Mouse (Mus musculus) embryonic facial prominence, embryonic 15.5 days (tissue): ENCODE results near the gene Gm15446. TPM values are rescaled to one million over a fixed set of nuclear protein-coding genes. Genes with fewer than 3 reads are reported as not detected.
A peak's percentile ranks its signal among the peaks of the same experiment; 100 is the strongest.
"Not testable (repeated sequence)": the region's sequence is repeated elsewhere in the genome, so short reads cannot be mapped to it uniquely, and the experiment has no call there.

ENCODE experiments used
- ATAC-seq: fragments of 200-750 bp; cut with Nextera tagmentation; 2 replicates; pipeline ENCODE4 v1.8.0; 2017; ENCODE audit warnings: low read depth, moderate TSS enrichment; ENCODE audit not compliant: insufficient number of reproducible peaks, low FRiP score, low TSS enrichment
- H3K27ac ChIP-seq: fragments of 300-500 bp; sonication (generic); replicated peaks from 2 replicates; pipeline ENCODE4 v1.5.1; 2015; ENCODE audit warnings: mild to moderate bottlenecking, inconsistent platforms
- H3K27me3 ChIP-seq: fragments of 300-500 bp; sonication (generic); 2 replicates; pipeline ENCODE4 v1.6.1; 2015; ENCODE audit warnings: inconsistent platforms
- H3K36me3 ChIP-seq: fragments of 300-500 bp; sonication (generic); 2 replicates; pipeline ENCODE4 v1.6.1; 2015; ENCODE audit warnings: mild to moderate bottlenecking, inconsistent platforms
- H3K4me1 ChIP-seq: fragments of 300-500 bp; sonication (generic); 2 replicates; pipeline ENCODE4 v1.6.1; 2015; ENCODE audit warnings: inconsistent platforms
- H3K4me2 ChIP-seq: fragments of 300-500 bp; sonication (generic); replicated peaks from 2 replicates; pipeline ENCODE4 v1.6.1; 2015; ENCODE audit warnings: mild to moderate bottlenecking, inconsistent platforms
- H3K4me3 ChIP-seq: fragments of 300-500 bp; sonication (generic); replicated peaks from 2 replicates; pipeline ENCODE4 v1.5.1; 2015; ENCODE audit warnings: mild to moderate bottlenecking, inconsistent platforms
- H3K9ac ChIP-seq: fragments of 300-500 bp; sonication (generic); 2 replicates; pipeline ENCODE4 v1.6.1; 2015; ENCODE audit warnings: inconsistent platforms
- H3K9me3 ChIP-seq: fragments of 300-500 bp; sonication (generic); replicated peaks from 2 replicates; pipeline ENCODE4 v1.6.1; 2016; ENCODE audit warnings: inconsistent platforms
- WGBS: fragments of 180-500 bp; shearing (Covaris S2); methylation state at CpG from one replicate; pipeline ENCODE4 v1.1.7; 2015; 5-methylcytosine and 5-hydroxymethylcytosine counted together
- polyA plus RNA-seq: library from polyadenylated mRNA; unstranded; fragments of >200 nt; fragmentation: Nextera tagmentation; extraction: Ambion mirVana; gene quantifications from 2 replicates; pipeline ENCODE4 v1.2.1, GENCODE M21; 2015

Gm15446 gene
- 0.47 and 1.0 TPM in 2 replicates for polyA plus RNA-seq

DNA sequence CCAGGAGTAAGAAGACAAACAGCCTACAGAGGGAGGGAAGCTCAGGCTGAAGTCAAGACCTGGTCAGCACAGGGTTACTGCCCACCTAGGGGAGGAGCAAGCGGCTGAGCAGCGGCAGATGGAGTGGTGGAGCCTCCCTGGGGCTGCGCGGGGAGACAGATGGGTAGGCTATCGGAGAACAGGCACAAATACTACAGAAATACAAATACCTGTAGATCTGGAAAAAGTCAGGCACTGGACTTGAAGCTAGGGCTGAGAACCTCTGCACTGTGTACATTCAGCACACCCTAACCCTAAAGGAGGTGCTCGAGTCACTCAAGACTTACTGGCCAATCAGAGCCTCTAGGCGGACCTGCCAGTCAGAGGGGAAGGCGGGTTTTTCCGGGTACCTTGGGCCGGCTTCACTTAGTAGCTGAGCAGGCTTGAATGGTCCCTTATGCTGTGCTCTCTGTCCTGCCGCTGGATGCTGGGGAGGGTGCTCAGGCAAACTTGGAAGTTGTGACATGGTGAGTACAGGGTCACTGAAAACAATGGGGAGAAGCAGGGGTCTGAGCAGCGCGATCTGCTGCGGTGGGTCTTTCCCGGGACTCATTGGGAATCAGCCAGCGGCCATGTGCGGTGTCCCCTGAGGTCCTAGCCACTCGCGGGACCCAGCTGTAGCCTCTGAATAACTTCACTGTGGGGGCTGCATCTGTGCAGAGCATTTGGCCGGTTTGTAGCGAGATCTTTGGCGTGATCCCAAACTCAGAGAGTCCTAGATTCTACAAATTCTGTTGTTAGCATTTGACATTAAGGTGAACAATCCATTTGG lies at the start of gene Gm15446:
Gene Gm15446 (plus strand): TSS at position 140 of the 811 bp plus-strand sequence.
- peak; percentile 99 for ATAC-seq
- not testable (repeated sequence) for H3K27ac ChIP-seq
- H3K4me2 ChIP-seq: peak within 1 kb of the TSS; percentile 47

DNA sequence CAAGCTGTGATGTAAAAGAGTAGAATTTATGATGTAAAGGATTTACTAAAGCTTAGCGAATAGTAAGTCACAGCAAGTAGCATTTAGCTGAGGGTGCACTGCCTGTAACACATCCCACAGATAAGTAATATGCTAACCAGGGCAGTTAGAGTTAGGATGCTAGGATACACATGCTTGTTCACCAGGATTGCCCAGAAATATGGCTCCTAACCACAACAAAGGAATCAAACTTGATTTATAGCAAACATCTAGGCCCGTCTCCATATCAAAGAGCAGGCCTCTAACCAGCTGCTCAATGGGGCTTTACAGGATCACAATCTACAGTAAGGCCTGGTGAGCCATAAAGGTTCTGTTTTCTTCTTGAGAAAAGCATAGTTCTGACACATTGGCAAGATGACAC lies 929 bp downstream of the Gm15446 start:
- ATAC-seq, H3K27me3 ChIP-seq, H3K4me1 ChIP-seq, H3K36me3 ChIP-seq, H3K9ac ChIP-seq, H3K27ac ChIP-seq, H3K9me3 ChIP-seq: not testable (repeated sequence)
- 4% methylated on average over 2 of the region's 2 CpGs for WGBS
- H3K4me2 ChIP-seq: peak overlapping the region; percentile 47
- H3K4me3 ChIP-seq: peak overlapping the region; percentile 58

More for the DNA sequence above, at the start of gene Gm15446:
- peak within 1 kb of the TSS; percentile 58 for H3K4me3 ChIP-seq
- H3K9ac ChIP-seq, H3K27me3 ChIP-seq, H3K36me3 ChIP-seq, H3K9me3 ChIP-seq, H3K4me1 ChIP-seq: not testable (repeated sequence)
- WGBS: under 1% methylated on average over 22 of the region's 22 CpGs

DNA sequence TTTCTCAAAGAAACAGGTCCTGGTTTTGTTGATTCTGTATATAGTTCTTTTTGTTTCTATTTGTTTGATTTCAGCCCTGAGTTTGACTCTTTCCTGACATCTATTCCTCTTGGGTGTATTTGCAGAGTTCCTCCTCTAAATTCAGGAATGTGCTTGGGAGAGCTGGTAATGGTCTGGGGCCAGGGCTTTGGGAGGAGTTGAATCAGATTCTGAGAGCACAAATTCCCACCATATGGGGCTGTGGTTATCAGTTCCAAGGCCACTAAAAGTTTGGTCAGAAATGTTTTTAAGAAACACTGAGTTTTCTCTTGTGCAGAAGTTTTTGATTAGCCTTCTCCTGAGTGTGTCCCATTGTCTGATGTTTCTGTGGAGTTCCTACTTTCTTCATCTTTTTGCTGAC lies 1.7 kb downstream of the Gm15446 start:
- H3K27ac ChIP-seq: no peak overlapping the region
- H3K4me2 ChIP-seq: no peak overlapping the region
- no peak overlapping the region for H3K9ac ChIP-seq
- no peak for ATAC-seq
- H3K9me3 ChIP-seq: no peaks in the 10 kb centered on the region
- H3K36me3 ChIP-seq: no peaks in the 10 kb centered on the region
- peaks cover 5% of the 10 kb centered on the region; the same call in 1 of the 2 replicates for H3K4me1 ChIP-seq
- H3K27me3 ChIP-seq: no peaks in the 10 kb centered on the region
- H3K4me3 ChIP-seq: no peak overlapping the region

DNA sequence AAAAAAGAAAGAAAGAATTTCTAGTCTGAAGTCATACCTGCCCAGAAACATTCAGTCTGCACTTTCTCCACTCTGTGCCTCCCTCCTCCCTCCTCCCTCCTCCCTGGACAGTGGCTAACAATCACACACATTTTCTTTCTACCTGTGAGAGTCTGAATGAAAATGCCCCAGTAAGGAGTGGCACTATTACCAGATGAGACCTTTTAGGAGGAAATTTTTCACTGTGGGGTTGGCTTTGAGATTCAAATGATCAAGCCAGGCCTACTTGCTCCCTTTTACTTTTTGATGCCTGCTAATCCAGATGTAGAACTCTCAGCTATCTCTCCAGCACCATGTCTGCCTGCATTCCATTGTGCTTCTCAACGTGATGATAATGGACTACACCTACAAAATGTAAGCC lies 27.1 kb downstream of the Gm15446 start:
- no peaks in the 10 kb centered on the region for H3K9me3 ChIP-seq
- no peaks in the 10 kb centered on the region for H3K36me3 ChIP-seq
- ATAC-seq: no peak
- H3K4me2 ChIP-seq: no peak overlapping the region
- H3K9ac ChIP-seq: no peak overlapping the region
- no peak overlapping the region for H3K27ac ChIP-seq
- H3K4me3 ChIP-seq: no peak overlapping the region
- H3K27me3 ChIP-seq: no peaks in the 10 kb centered on the region
- WGBS: no CpG with 5 or more reads among the region's 1 CpGs
- no peaks in the 10 kb centered on the region for H3K4me1 ChIP-seq

DNA sequence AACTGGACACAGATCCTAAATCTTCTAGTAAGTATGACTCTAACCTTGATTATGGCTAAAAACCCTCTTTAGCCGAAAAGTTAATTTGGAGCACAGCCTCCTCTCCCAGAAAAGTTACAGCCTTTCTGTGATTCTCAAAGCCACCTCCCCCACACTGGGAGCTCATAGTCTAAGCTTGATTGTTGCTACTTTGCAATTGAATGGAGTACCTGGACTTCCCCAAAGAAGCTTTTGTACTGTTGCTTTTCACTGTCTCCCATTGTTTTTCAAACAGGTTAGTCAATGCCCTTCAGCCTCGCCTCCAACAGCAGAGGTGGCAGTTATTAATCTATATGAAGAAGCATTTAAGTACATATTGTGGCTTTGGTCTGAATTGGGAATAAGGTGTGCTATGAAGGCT lies 57.5 kb downstream of the Gm15446 start:
- not testable (repeated sequence) for H3K36me3 ChIP-seq, H3K9me3 ChIP-seq, H3K27me3 ChIP-seq, H3K27ac ChIP-seq, H3K4me1 ChIP-seq, H3K9ac ChIP-seq, H3K4me3 ChIP-seq, H3K4me2 ChIP-seq, ATAC-seq
- no CpG with 5 or more reads among the region's 2 CpGs for WGBS

Other genes starting within 250 kb of the Gm15446 start
- 2.2 TPM in 2 replicates for gene 5430403G16Rik, start 232.4 kb upstream of the Gm15446 start, polyA plus RNA-seq
- 8.2 and 9.6 TPM in 2 replicates for gene 4930522L14Rik, start 171.5 kb upstream of the Gm15446 start, polyA plus RNA-seq
- gene Zfp932, start 73.1 kb downstream of the Gm15446 start, polyA plus RNA-seq: 19.2 and 20.1 TPM in 2 replicates
- gene Gm17655, start 149.1 kb downstream of the Gm15446 start, polyA plus RNA-seq: 2.3 and 3.8 TPM in 2 replicates
- 0.92 and 1.2 TPM in 2 replicates for gene Gm35315, start 171.0 kb downstream of the Gm15446 start, polyA plus RNA-seq
- 1.9 and 3.9 TPM in 2 replicates for gene Plcxd1, start 176.6 kb downstream of the Gm15446 start, polyA plus RNA-seq
- 38.2 and 38.4 TPM in 2 replicates for gene Gtpbp6, start 184.8 kb downstream of the Gm15446 start, polyA plus RNA-seq
- 4.5 and 4.8 TPM in 2 replicates for gene Zfp605, start 186.7 kb downstream of the Gm15446 start, polyA plus RNA-seq
- 39.9 and 40.7 TPM in 2 replicates for gene Chfr, start 212.4 kb downstream of the Gm15446 start, polyA plus RNA-seq